Mouse (Mus musculus) heart, adult 2 months (tissue): ENCODE results near the gene Cacna2d1.

Experiments used
- CTCF ChIP-seq: fragments of 200-600 bp; IDR thresholded peaks from 2 replicates; pipeline ENCODE4 v1.8.1; 2022; ENCODE audit warnings: antibody characterized with exemption, mild to moderate bottlenecking, moderate library complexity
- EP300 ChIP-seq: fragments of 200-500 bp; IDR thresholded peaks from 2 replicates; pipeline ENCODE4 v1.6.1; 2011; ENCODE audit warnings: low read depth, low read length, control low read depth; ENCODE audit not compliant: insufficient read depth

GRCm38 (mm10) chr5:15935234-15935728 lies 790 bp downstream of the Cacna2d1 start:
- TF ChIP-seq CTCF: no peak
- no peak for TF ChIP-seq EP300
